Mouse (Mus musculus): ENCODE data around the gene Gm20388. TPM values are rescaled to one million over a fixed set of nuclear protein-coding genes. Genes with fewer than 3 reads are reported as not detected.
A peak's percentile ranks its signal among the peaks of the same experiment; 100 is the strongest.

Gene Gm20388
- polyA plus RNA-seq, 1 experiment: 49.7 TPM

DNA sequence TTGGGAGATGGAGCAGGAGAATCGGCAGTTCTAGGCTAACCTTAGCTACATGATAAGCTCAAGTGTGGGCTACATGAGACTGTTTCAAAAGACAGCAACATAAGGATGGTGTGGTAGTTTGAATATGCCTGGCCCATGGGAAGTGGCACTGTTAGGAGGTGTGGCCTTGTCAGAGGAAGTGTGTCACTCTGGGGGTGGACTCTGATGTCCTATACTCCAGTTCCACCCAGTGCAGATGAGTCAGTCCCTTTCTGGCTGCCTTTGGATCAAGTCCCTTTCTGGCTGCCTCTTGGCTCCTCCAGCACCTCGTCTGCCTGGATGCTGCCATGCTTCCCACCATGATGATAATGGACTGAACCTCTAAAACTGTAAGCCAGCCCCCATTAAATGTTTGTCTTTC is 3382.1 kb downstream of the Gm20388 start:
- H3K4me1 ChIP-seq (ENCODE audit: control insufficient read depth, insufficient read depth, low read length): peaks cover 5% of the 10 kb centered on the region
- 83% methylated on average over 2 of the region's 2 CpGs for WGBS
- DNase-seq: no peak
- H3K27ac ChIP-seq (ENCODE audit: insufficient read depth, low read depth, low read length): peak overlapping the region; percentile 6; the same call in 1 of the 2 replicates
- H3K4me3 ChIP-seq (ENCODE audit: insufficient read depth, low read depth, low read length): no peak overlapping the region
- no peaks in the 10 kb centered on the region for H3K27me3 ChIP-seq (replicated peaks; ENCODE audit: control insufficient read depth, insufficient read depth, low read length)
- H3K36me3 ChIP-seq (ENCODE audit: control insufficient read depth, insufficient read depth, low read length): no peaks in the 10 kb centered on the region
- TF ChIP-seq CTCF (conservative IDR thresholded peaks at IDR 0.05; ENCODE audit: insufficient read depth, insufficient read length, low read depth, low read length) (no peak), POLR2A (IDR thresholded peaks at IDR 0.05; ENCODE audit: low read depth, low read length) (no peak)

DNA sequence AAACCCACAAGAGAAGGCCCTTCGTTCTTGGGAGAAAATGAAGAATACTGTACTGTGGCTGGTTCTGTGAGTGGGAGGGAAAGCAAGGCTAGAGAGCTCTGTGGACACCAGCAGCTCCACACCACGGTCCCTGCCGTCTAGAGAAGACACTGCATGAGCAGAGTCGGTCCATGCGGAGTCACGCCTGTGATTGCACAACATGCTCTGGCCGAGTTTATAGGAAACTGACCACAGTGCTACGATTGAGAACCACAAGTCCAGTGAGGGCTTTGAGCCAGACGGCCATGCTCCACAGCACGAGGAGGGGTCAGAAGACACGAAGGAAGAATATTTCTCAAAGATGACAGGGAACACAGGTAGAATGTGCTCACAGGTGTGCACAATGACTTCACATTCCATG is 3387.7 kb downstream of the Gm20388 start:
- WGBS: 83% methylated on average over 11 of the region's 11 CpGs
- H3K36me3 ChIP-seq (ENCODE audit: control insufficient read depth, insufficient read depth, low read length): no peaks in the 10 kb centered on the region
- peak; percentile 45 for DNase-seq
- H3K4me3 ChIP-seq (ENCODE audit: insufficient read depth, low read depth, low read length): no peak overlapping the region
- no peaks in the 10 kb centered on the region for H3K27me3 ChIP-seq (replicated peaks; ENCODE audit: control insufficient read depth, insufficient read depth, low read length)
- no peak; the same call in 1 of the 2 replicates for TF ChIP-seq CTCF (conservative IDR thresholded peaks at IDR 0.05; ENCODE audit: insufficient read depth, insufficient read length, low read depth, low read length)
- no peak for TF ChIP-seq POLR2A (IDR thresholded peaks at IDR 0.05; ENCODE audit: low read depth, low read length)
- no peak overlapping the region for H3K27ac ChIP-seq (ENCODE audit: insufficient read depth, low read depth, low read length)
- H3K4me1 ChIP-seq (ENCODE audit: control insufficient read depth, insufficient read depth, low read length): no peaks in the 10 kb centered on the region

DNA sequence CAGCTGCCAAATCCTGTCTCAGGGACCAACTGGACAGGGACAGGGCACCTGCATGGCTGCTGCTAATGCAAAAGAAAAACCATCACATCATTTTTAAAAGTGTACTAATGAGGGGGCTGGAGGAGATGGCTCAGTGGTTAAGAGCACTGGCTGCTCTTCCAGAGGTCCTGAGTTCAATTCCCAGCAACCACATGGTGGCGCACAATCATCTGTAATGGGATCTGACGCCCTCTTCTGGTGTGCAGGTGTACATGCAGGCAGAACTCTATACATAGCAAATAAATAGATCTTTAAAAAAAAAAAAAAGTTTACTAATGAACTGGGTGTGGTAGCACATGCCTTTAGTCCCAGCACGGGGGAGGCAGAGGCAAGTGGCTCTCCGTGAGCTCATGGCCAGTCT is 3398.1 kb downstream of the Gm20388 start:
- WGBS: 75% methylated on average over 4 of the region's 4 CpGs
- no peaks in the 10 kb centered on the region for H3K36me3 ChIP-seq (ENCODE audit: control insufficient read depth, insufficient read depth, low read length)
- H3K4me1 ChIP-seq (ENCODE audit: control insufficient read depth, insufficient read depth, low read length): no peaks in the 10 kb centered on the region
- no peak for DNase-seq
- H3K4me3 ChIP-seq (ENCODE audit: insufficient read depth, low read depth, low read length): no peak overlapping the region
- TF ChIP-seq CTCF (conservative IDR thresholded peaks at IDR 0.05; ENCODE audit: insufficient read depth, insufficient read length, low read depth, low read length): no peak
- TF ChIP-seq POLR2A (IDR thresholded peaks at IDR 0.05; ENCODE audit: low read depth, low read length): no peak
- no peak overlapping the region for H3K27ac ChIP-seq (ENCODE audit: insufficient read depth, low read depth, low read length)
- no peaks in the 10 kb centered on the region for H3K27me3 ChIP-seq (replicated peaks; ENCODE audit: control insufficient read depth, insufficient read depth, low read length)

GRCm38 (mm10) chr8:123317781-123318466 is 3407.3 kb downstream of the Gm20388 start:
- peak; percentile 35 for DNase-seq

DNA sequence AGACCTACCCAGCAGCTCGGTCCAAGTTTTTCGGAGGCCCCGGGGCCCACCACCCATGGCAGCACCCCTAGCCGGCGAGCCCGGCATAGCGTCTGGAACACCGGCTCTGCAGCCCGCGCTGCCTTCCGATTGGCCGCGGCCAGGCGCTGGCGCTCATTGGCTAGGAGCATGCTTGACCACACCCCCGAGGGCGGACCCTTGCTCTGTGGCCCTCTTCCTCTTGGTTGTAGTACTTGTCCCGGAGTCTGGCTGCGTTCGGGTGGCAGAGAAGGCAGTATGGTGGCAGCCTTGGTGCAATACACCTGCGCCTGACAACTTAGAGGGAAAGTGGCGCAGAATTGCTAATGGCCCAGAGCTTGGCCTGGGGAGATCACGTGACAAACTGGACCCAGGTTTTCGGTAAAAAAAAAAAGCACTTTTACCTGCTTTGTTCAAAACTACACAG is 3407.8 kb downstream of the Gm20388 start, which contains the start of gene Fanca:
Gene Fanca (minus strand): TSS at position 110 of the 445 bp plus-strand sequence.
- TF ChIP-seq CTCF (conservative IDR thresholded peaks at IDR 0.05; ENCODE audit: insufficient read depth, insufficient read length, low read depth, low read length) (0 out of 2 replicates have a peak, but pooled peaks have one; percentile 10), POLR2A (IDR thresholded peaks at IDR 0.05; ENCODE audit: low read depth, low read length) (peak; percentile 69)
- under 1% methylated on average over 24 of the region's 24 CpGs for WGBS
- DNase-seq: peak; percentile 97
- peak within 1 kb of the TSS; percentile 51 for H3K4me3 ChIP-seq (ENCODE audit: insufficient read depth, low read depth, low read length)
- H3K27ac ChIP-seq (ENCODE audit: insufficient read depth, low read depth, low read length): peak within 1 kb of the TSS; percentile 65
- H3K27me3 ChIP-seq (replicated peaks; ENCODE audit: control insufficient read depth, insufficient read depth, low read length): no peaks in the 10 kb centered on the region
- no peaks in the 10 kb centered on the region for H3K36me3 ChIP-seq (ENCODE audit: control insufficient read depth, insufficient read depth, low read length)
- H3K4me1 ChIP-seq (ENCODE audit: control insufficient read depth, insufficient read depth, low read length): peaks cover 4% of the 10 kb centered on the region; the same call in 1 of the 2 replicates

More at GRCm38 (mm10) chr8:123317781-123318466, 3407.3 kb downstream of the Gm20388 start:
- H3K27me3 ChIP-seq (replicated peaks; ENCODE audit: control insufficient read depth, insufficient read depth, low read length): no peaks in the 10 kb centered on the region
- H3K4me1 ChIP-seq (ENCODE audit: control insufficient read depth, insufficient read depth, low read length): peaks cover 4% of the 10 kb centered on the region; the same call in 1 of the 2 replicates
- no peaks in the 10 kb centered on the region for H3K36me3 ChIP-seq (ENCODE audit: control insufficient read depth, insufficient read depth, low read length)
- TF ChIP-seq POLR2A (IDR thresholded peaks at IDR 0.05; ENCODE audit: low read depth, low read length) (no peak), CTCF (conservative IDR thresholded peaks at IDR 0.05; ENCODE audit: insufficient read depth, insufficient read length, low read depth, low read length) (no peak)
- peak overlapping the region; percentile 65; the same call in 1 of the 2 replicates for H3K27ac ChIP-seq (ENCODE audit: insufficient read depth, low read depth, low read length)
- 6% methylated on average over 21 of the region's 21 CpGs for WGBS
- peak overlapping the region; percentile 51 for H3K4me3 ChIP-seq (ENCODE audit: insufficient read depth, low read depth, low read length)

- Histone ChIP-seq H3K27ac (ENCODE audit: insufficient read depth, low read depth, low read length) (no peak overlapping the region), H3K4me3 (ENCODE audit: insufficient read depth, low read depth, low read length) (no peak overlapping the region), H3K27me3 (replicated peaks; ENCODE audit: control insufficient read depth, insufficient read depth, low read length) (no peaks in the 10 kb centered on the region), H3K4me1 (ENCODE audit: control insufficient read depth, insufficient read depth, low read length) (peaks cover 4% of the 10 kb centered on the region; the same call in 1 of the 2 replicates), H3K36me3 (ENCODE audit: control insufficient read depth, insufficient read depth, low read length) (no peaks in the 10 kb centered on the region)
- TF ChIP-seq POLR2A (IDR thresholded peaks at IDR 0.05; ENCODE audit: low read depth, low read length) (no peak), CTCF (conservative IDR thresholded peaks at IDR 0.05; ENCODE audit: insufficient read depth, insufficient read length, low read depth, low read length) (peak; percentile 66)
- DNase-seq: peak; percentile 66
- WGBS: 39% methylated on average over 7 of the region's 7 CpGs
Observed at GRCm38 (mm10) chr8:123319522-123320164, 3409.0 kb downstream of the Gm20388 start.

GRCm38 (mm10) chr8:123328552-123328951 is 3417.9 kb downstream of the Gm20388 start:
- Histone ChIP-seq H3K4me1 (ENCODE audit: control insufficient read depth, insufficient read depth, low read length) (no peaks in the 10 kb centered on the region), H3K36me3 (ENCODE audit: control insufficient read depth, insufficient read depth, low read length) (no peaks in the 10 kb centered on the region), H3K27me3 (replicated peaks; ENCODE audit: control insufficient read depth, insufficient read depth, low read length) (no peaks in the 10 kb centered on the region), H3K27ac (ENCODE audit: insufficient read depth, low read depth, low read length) (no peak overlapping the region), H3K4me3 (ENCODE audit: insufficient read depth, low read depth, low read length) (no peak overlapping the region)
- DNase-seq: no peak
- 94% methylated on average over 2 of the region's 2 CpGs for WGBS
- TF ChIP-seq POLR2A (IDR thresholded peaks at IDR 0.05; ENCODE audit: low read depth, low read length) (no peak), CTCF (conservative IDR thresholded peaks at IDR 0.05; ENCODE audit: insufficient read depth, insufficient read length, low read depth, low read length) (no peak)

All from kidney, adult 2 months (tissue).